Mouse (Mus musculus): ENCODE data around the gene Havcr1. TPM values are rescaled to one million over a fixed set of nuclear protein-coding genes. Genes with fewer than 3 reads are reported as not detected.
"Not testable (repeated sequence)": the region's sequence is repeated elsewhere in the genome, so short reads cannot be mapped to it uniquely, and the experiment has no call there.

Havcr1 gene
- polyA plus RNA-seq (2015; fragmentation: Nextera tagmentation; extraction: Ambion mirVana), result 0.09 TPM in 1 of 2 replicates, not detected in the other

DNA sequence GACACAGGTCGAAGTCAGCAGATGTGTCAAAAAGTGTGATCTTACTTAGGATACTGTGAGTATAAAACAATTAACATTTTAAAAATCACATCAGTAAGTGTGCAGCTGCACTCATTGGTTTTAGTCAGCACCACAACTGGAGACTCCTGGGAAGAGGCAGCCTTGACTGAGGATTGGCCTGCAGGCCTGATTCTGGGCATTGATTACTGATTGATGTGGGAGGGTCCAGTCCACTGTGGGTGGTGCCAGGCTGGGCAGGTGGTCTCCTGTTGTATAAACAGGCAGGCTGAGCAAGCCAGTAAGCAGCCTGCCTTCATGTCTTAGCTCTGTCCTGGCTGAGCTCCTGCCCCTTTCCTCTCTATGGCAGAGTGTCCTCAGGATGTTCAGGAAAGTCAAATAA lies at the start of gene Havcr1:
Gene Havcr1 (plus strand): TSS at position 5 of the 400 bp plus-strand sequence.
- H3K4me1 ChIP-seq; H3K27ac ChIP-seq; ATAC-seq (ENCODE audit: insufficient read depth, low FRiP score, low read depth); H3K9me3 ChIP-seq; H3K4me3 ChIP-seq (replicated peaks); H3K27me3 ChIP-seq (replicated peaks); H3K36me3 ChIP-seq; H3K9ac ChIP-seq; H3K4me2 ChIP-seq: not testable (repeated sequence)
- 85% methylated on average over 1 of the region's 1 CpGs for WGBS

DNA sequence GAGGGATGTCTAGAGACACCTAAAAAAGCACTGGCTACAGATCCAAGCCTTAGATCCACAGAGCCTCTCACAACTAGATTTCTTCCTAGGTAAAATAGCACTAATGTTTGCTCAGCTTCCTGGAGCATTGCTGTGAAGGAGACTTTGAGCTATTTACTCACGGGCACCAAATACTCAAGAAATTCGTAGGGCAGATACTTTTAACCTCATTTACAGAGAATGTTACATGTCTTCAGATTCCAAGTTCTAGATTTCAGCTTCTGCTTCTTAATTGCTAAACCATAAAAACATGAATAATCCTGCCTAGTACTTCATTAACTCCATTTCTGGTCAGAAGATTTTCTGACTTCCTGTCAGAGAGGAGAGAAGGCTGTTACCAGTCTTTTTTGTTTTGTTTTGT lies 44.7 kb upstream of the Havcr1 start:
- ATAC-seq (ENCODE audit: insufficient read depth, low FRiP score, low read depth), result no peak
- Histone ChIP-seq H3K9me3 (no peaks in the 10 kb centered on the region), H3K4me2 (no peak overlapping the region), H3K4me3 (replicated peaks) (no peak overlapping the region), H3K36me3 (no peaks in the 10 kb centered on the region), H3K9ac (no peak overlapping the region), H3K27me3 (replicated peaks) (no peaks in the 10 kb centered on the region), H3K27ac (no peak overlapping the region), H3K4me1 (no peaks in the 10 kb centered on the region)
- WGBS, result 52% methylated on average over 2 of the region's 2 CpGs

DNA sequence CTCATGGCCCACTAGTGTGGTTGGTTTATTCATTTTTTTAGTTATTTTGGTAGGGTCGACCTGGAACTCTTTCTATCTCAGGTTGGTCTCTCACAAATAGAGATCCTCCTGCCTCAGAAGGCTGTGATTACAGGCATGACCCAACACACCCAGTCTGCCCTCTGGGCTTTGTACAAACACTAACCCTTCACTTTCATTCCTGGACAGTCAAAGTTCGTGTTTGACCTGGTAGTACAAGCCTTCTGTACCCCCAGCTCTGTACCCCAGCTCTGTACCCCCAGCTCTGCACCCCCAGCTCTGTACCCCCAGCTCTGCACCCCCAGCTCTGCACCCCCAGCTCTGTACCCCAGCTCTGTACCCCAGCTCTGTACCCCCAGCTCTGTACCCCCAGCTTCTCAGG lies 39.0 kb upstream of the Havcr1 start:
- not testable (repeated sequence) for ATAC-seq (ENCODE audit: insufficient read depth, low FRiP score, low read depth)
- 85% methylated on average over 2 of the region's 2 CpGs for WGBS

DNA sequence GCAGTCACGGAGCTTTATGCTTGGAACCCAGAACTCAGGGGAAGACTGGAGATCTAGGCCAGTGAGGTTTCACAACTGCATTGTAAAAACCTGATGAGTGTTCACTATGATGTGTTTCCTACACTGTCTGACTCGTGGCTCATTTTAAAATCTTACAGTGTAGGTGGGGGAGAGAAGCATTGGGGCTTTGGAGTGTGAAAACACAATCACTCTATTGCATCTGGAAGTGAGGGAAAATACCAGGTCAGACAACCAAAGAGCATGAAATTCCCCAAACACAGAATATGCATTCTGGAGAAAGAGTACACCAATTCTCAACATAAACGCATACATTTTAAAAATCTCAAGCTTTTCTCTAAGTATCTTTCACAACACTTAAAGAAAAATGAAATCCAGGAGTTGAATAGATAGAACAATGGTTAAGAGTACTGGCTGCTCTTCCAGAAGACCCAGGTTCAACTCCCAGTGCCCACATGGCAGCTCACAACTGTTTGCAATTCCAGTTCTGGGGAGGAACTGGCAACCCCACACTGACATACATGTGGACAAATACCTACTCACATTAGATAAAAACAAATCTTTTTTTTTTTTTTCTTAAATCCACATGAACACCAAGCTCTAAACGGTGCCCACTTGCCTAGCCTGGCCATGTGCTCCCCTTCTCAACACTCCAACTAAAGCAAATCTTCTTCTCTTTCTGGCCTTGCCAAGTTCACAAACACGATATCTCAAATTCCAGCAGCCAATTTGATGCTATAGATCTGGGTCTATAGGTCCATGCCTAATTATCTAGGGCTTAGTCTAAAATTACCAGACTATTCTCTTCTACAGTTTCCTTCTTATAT lies 37.2 kb upstream of the Havcr1 start:
- no peak for ATAC-seq (ENCODE audit: insufficient read depth, low FRiP score, low read depth)
- WGBS, result 79% methylated on average over 5 of the region's 5 CpGs
- Histone ChIP-seq H3K9ac (no peak overlapping the region), H3K9me3 (no peaks in the 10 kb centered on the region), H3K27ac (no peak overlapping the region), H3K4me1 (no peaks in the 10 kb centered on the region), H3K27me3 (replicated peaks) (no peaks in the 10 kb centered on the region), H3K4me3 (replicated peaks) (no peak overlapping the region), H3K4me2 (no peak overlapping the region), H3K36me3 (no peaks in the 10 kb centered on the region)

More for the DNA sequence above, 39.0 kb upstream of the Havcr1 start:
- not testable (repeated sequence) for H3K4me3 ChIP-seq (replicated peaks); H3K27me3 ChIP-seq (replicated peaks); H3K9ac ChIP-seq; H3K36me3 ChIP-seq; H3K4me1 ChIP-seq; H3K27ac ChIP-seq; H3K4me2 ChIP-seq; H3K9me3 ChIP-seq

DNA sequence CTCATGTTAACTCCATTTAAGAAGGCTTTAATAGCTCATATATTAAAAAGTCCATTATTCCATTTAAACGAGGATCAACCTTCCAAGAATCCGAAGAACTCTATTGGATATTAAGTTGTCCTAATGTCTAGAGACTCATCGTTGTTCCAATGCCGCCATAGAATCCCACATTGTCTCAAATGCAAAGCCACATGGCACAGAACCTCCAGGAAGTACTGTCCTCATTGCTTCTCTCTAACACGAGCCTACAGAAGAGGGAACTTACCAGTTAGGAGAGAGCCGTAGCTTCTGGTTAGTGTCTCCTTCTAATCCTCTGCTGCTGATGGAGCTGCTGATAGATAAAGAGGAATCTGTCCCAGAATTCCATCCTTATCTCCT lies 36.6 kb upstream of the Havcr1 start:
- Histone ChIP-seq H3K9me3 (no peaks in the 10 kb centered on the region), H3K4me1 (no peaks in the 10 kb centered on the region), H3K27me3 (replicated peaks) (no peaks in the 10 kb centered on the region), H3K36me3 (no peaks in the 10 kb centered on the region), H3K9ac (no peak overlapping the region), H3K4me2 (no peak overlapping the region), H3K27ac (no peak overlapping the region), H3K4me3 (replicated peaks) (no peak overlapping the region)
- no peak for ATAC-seq (ENCODE audit: insufficient read depth, low FRiP score, low read depth)
- 83% methylated on average over 6 of the region's 6 CpGs for WGBS

DNA sequence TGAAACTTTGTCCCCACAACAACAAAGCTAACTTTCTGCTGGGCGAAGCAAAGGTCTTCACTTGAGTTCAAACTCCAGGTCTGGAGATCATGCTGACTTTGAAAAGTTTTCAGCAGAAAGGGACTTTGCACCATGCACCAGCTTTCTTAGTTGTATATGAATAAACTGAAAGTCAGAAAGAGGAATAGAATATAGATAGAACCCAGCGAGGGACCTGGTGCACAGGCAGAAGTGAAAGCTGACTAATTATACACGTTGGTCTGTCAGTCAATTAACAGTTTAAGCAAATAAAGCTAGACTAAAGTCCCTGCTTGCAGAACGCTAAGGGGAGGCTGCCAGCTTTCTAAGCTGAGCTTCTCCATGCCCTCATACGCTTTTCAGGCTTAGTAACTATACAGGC lies 36.0 kb upstream of the Havcr1 start:
- Histone ChIP-seq H3K27ac (no peak overlapping the region), H3K4me2 (no peak overlapping the region), H3K27me3 (replicated peaks) (no peaks in the 10 kb centered on the region), H3K9me3 (no peaks in the 10 kb centered on the region), H3K9ac (no peak overlapping the region), H3K4me3 (replicated peaks) (no peak overlapping the region), H3K36me3 (no peaks in the 10 kb centered on the region), H3K4me1 (no peaks in the 10 kb centered on the region)
- WGBS, result 68% methylated on average over 5 of the region's 5 CpGs
- ATAC-seq (ENCODE audit: insufficient read depth, low FRiP score, low read depth), result no peak

DNA sequence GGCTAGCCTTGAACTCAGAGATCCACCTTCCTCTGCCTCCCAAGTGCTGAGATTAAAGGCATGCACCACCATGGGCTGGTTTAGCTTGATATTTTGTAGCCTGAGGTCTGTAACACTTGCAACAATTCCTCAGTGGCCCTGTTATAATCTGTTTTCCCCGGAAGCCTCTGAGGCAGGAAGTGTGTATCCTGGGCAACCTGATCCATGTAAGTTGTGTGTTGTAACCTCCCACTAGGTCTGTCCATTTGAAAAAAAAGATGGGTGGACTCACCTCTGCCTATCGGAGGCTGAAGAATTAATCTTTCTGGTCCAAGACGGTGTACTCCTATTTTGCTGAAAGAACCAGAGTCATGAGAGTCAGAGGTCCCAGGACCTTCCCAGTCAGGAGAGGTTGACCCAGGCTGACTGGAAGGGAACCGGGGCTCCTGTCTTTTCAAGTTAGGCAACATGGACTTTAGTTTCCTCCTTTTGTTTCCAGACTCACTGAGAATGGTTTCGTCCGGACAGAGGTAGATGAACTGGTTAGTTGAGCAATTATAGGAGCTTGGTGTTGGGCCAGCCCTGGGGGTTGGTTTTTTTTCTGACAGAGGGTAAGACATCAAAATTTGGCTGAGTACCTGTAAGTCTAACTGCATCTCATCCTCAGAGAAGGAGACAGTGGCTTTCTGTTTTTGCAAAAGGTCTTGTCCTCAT lies 28.1 kb upstream of the Havcr1 start, which contains the start of gene Timd2:
Gene Timd2 (minus strand): TSS at position 398 of the 693 bp plus-strand sequence.
- no peak for ATAC-seq (ENCODE audit: insufficient read depth, low FRiP score, low read depth)
- Histone ChIP-seq H3K4me2 (no peak within 1 kb of the TSS), H3K27ac (no peak within 1 kb of the TSS), H3K9me3 (no peaks in the 10 kb centered on the region), H3K4me1 (no peaks in the 10 kb centered on the region), H3K4me3 (replicated peaks) (no peak within 1 kb of the TSS), H3K27me3 (replicated peaks) (no peaks in the 10 kb centered on the region), H3K36me3 (no peaks in the 10 kb centered on the region), H3K9ac (no peak within 1 kb of the TSS)
- 75% methylated on average over 6 of the region's 6 CpGs for WGBS

DNA sequence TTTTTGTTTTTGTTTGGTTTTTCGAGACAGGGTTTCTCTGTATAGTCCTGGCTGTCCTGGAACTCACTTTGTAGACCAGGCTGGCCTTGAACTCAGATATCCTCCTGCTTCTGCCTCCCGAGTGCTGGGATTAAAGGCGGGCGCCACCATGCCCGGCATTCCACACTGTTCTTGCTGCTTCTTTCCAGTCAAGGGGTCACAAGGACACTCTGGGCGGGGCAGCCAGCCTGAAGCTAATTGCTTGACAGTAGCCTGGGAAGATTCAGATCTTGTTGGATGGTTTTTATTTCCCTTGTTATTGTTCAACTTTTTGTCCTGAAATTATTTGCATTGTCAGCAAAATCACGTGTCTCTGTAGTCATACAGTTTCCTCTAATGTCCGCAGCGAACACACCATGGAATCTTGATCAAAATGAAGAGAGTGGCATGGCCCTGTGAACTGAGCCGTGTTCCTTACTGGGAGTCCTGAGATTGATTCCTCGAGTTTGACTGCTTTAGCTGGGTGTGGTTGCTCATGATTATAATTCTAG lies 3.3 kb upstream of the Havcr1 start:
- Histone ChIP-seq H3K9me3 (no peaks in the 10 kb centered on the region), H3K4me1 (no peaks in the 10 kb centered on the region), H3K4me3 (replicated peaks) (no peak overlapping the region), H3K9ac (no peak overlapping the region), H3K36me3 (no peaks in the 10 kb centered on the region), H3K27ac (no peak overlapping the region), H3K4me2 (no peak overlapping the region), H3K27me3 (replicated peaks) (no peaks in the 10 kb centered on the region)
- WGBS, result 81% methylated on average over 11 of the region's 11 CpGs
- ATAC-seq (ENCODE audit: insufficient read depth, low FRiP score, low read depth), result no peak

DNA sequence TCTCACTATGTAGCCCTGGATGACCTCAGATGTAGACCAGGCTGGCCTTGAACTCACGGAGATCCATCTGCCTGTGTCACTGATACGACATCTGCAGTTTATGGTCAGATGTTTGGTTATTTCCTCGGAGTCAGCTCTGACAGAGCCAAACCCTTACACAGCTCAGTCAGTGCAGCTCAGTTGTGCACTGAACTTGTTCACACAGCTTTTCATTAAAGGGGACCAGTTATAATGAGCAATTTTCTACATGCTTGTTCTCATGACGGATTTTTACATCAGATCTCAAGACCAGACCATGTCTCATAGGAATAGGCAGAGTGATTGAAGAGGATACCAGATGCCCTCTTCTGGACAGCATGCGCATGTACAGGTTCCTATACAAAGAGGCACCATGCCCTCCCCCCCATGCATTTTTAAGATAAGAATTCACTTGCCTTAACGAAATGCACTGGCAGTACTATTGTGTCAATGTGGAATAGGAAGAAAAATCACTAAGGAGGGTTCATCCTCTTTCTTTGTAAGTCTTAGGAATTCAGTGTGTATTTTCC lies 1.6 kb upstream of the Havcr1 start:
- H3K9me3 ChIP-seq, result no peaks in the 10 kb centered on the region
- no peak overlapping the region for H3K4me2 ChIP-seq
- no peak overlapping the region for H3K27ac ChIP-seq
- no peak overlapping the region for H3K9ac ChIP-seq
- no peak for ATAC-seq (ENCODE audit: insufficient read depth, low FRiP score, low read depth)
- 48% methylated on average over 6 of the region's 6 CpGs for WGBS
- H3K4me3 ChIP-seq (replicated peaks), result no peak overlapping the region
- no peaks in the 10 kb centered on the region for H3K4me1 ChIP-seq
- no peaks in the 10 kb centered on the region for H3K36me3 ChIP-seq
- no peaks in the 10 kb centered on the region for H3K27me3 ChIP-seq (replicated peaks)

DNA sequence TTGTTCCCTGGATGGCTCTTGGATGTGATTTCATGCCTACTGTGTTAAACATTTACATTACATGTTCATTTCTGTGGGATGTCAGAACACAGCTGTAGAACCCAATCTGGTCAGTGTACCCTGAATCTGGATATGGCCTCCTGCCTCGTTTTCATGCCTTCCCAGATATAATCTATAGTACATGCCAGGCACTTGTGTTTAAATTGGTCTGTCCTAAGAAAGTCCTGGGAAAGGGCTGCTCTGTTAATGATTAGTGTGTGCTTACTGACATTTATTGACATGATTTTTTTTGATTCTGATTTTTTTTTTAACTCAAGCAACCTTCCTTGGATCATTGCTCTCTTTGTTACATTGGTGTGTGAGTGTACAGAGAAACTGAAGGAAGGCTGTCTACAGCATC lies 263 bp upstream of the Havcr1 start:
- Histone ChIP-seq H3K27ac (no peak overlapping the region), H3K4me3 (replicated peaks) (no peak overlapping the region), H3K4me1 (no peaks in the 10 kb centered on the region), H3K36me3 (no peaks in the 10 kb centered on the region), H3K9me3 (no peaks in the 10 kb centered on the region), H3K4me2 (no peak overlapping the region), H3K9ac (no peak overlapping the region), H3K27me3 (replicated peaks) (no peaks in the 10 kb centered on the region)
- 22% methylated on average over 1 of the region's 1 CpGs for WGBS
- ATAC-seq (ENCODE audit: insufficient read depth, low FRiP score, low read depth), result no peak

DNA sequence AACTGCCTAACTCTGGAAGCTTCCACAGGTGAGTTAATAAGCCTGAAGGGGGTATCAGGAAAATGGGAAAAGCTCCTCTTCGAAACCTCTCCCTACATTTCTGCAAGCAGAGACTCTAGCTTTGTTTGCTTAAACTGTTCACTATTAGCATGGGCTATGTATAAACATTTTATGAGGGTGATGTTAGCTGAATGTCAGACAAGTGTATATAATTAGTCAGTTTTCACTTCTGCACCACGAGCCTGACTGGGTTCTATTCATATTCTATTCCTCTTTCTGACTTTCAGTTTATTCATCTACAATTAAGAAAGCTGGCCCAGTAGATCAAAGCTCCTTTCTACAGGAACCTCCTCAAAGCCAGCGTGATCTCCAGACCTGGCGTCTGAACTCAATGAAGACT lies 4.6 kb downstream of the Havcr1 start:
- ATAC-seq (ENCODE audit: insufficient read depth, low FRiP score, low read depth), result no peak
- H3K36me3 ChIP-seq, result no peaks in the 10 kb centered on the region
- WGBS, result 64% methylated on average over 4 of the region's 4 CpGs
- no peak overlapping the region for H3K9ac ChIP-seq
- H3K4me2 ChIP-seq, result no peak overlapping the region
- H3K27ac ChIP-seq, result no peak overlapping the region
- H3K4me1 ChIP-seq, result no peaks in the 10 kb centered on the region
- H3K9me3 ChIP-seq, result no peaks in the 10 kb centered on the region
- no peaks in the 10 kb centered on the region for H3K27me3 ChIP-seq (replicated peaks)
- H3K4me3 ChIP-seq (replicated peaks), result no peak overlapping the region

DNA sequence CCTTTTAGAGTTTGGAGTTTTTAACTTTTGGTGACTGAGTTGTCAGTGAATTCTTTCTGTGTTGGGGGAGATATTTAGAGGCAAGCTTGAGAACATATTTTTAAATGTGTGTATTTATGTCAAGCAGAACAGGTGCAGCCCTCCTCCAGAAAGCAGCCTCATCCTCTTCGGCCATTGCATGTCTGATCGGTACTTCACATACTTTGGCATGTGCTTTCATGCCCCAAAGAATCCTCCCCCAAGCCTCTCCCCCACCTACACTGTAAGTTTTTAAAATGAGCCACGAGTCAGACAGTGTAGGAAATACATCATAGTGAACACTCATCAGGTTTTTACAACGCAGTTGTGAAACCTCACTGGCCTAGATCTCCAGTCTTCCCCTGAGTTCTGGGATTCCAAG lies 6.0 kb downstream of the Havcr1 start:
- Histone ChIP-seq H3K9me3 (no peaks in the 10 kb centered on the region), H3K9ac (no peak overlapping the region), H3K27ac (no peak overlapping the region), H3K4me3 (replicated peaks) (no peak overlapping the region), H3K4me1 (no peaks in the 10 kb centered on the region), H3K27me3 (replicated peaks) (no peaks in the 10 kb centered on the region), H3K4me2 (no peak overlapping the region), H3K36me3 (no peaks in the 10 kb centered on the region)
- 77% methylated on average over 4 of the region's 4 CpGs for WGBS
- no peak for ATAC-seq (ENCODE audit: insufficient read depth, low FRiP score, low read depth)

All from stomach, embryonic 15.5 days (tissue).